Mouse (Mus musculus) heart, embryonic 15.5 days (tissue): ENCODE results near the gene Aldh1l1. TPM values are rescaled to one million over a fixed set of nuclear protein-coding genes. Genes with fewer than 3 reads are reported as not detected.

Experiments used
- ATAC-seq: fragments of 200-750 bp; cut with Nextera tagmentation; replicated peaks from 2 replicates; pipeline ENCODE4 v1.8.0; 2017; ENCODE audit warnings: low read depth, moderate TSS enrichment; ENCODE audit not compliant: insufficient number of reproducible peaks, insufficient read depth, low FRiP score
- H3K27ac ChIP-seq: fragments of 300-500 bp; sonication (generic); 2 replicates; pipeline ENCODE4 v1.5.1; 2015; ENCODE audit warnings: mild to moderate bottlenecking, inconsistent platforms
- H3K27me3 ChIP-seq: fragments of 300-500 bp; sonication (generic); 2 replicates; pipeline ENCODE4 v1.6.1; 2015; ENCODE audit warnings: inconsistent platforms
- H3K36me3 ChIP-seq: fragments of 300-500 bp; sonication (generic); 2 replicates; pipeline ENCODE4 v1.6.1; 2015; ENCODE audit warnings: mild to moderate bottlenecking, inconsistent platforms
- H3K4me1 ChIP-seq: fragments of 300-500 bp; sonication (generic); replicated peaks from 2 replicates; pipeline ENCODE4 v1.6.1; 2015; ENCODE audit warnings: inconsistent platforms
- H3K4me2 ChIP-seq: fragments of 300-500 bp; sonication (generic); 2 replicates; pipeline ENCODE4 v1.6.1; 2015; ENCODE audit warnings: inconsistent platforms, mild to moderate bottlenecking, moderate library complexity
- H3K4me3 ChIP-seq: fragments of 300-500 bp; sonication (generic); 2 replicates; pipeline ENCODE4 v1.5.1; 2015; ENCODE audit warnings: mild to moderate bottlenecking, inconsistent platforms
- H3K9ac ChIP-seq: fragments of 300-500 bp; sonication (generic); 2 replicates; pipeline ENCODE4 v1.6.1; 2015; ENCODE audit warnings: mild to moderate bottlenecking, inconsistent platforms
- H3K9me3 ChIP-seq: fragments of 300-500 bp; sonication (generic); replicated peaks from 2 replicates; pipeline ENCODE4 v1.6.1; 2016; ENCODE audit warnings: inconsistent platforms
- WGBS: fragments of 180-500 bp; shearing (Covaris S2); methylation state at CpG from one replicate; pipeline ENCODE4 v1.1.7; 2015; ENCODE audit warnings: mixed read lengths; 5-methylcytosine and 5-hydroxymethylcytosine counted together
- polyA plus RNA-seq: library from polyadenylated mRNA; unstranded; fragments of >200 nt; fragmentation: Nextera tagmentation; extraction: Ambion mirVana; gene quantifications from 2 replicates; pipeline ENCODE4 v1.2.1, GENCODE M21; 2015

Gene Aldh1l1
- 1.8 and 3.6 TPM in 2 replicates for polyA plus RNA-seq

DNA sequence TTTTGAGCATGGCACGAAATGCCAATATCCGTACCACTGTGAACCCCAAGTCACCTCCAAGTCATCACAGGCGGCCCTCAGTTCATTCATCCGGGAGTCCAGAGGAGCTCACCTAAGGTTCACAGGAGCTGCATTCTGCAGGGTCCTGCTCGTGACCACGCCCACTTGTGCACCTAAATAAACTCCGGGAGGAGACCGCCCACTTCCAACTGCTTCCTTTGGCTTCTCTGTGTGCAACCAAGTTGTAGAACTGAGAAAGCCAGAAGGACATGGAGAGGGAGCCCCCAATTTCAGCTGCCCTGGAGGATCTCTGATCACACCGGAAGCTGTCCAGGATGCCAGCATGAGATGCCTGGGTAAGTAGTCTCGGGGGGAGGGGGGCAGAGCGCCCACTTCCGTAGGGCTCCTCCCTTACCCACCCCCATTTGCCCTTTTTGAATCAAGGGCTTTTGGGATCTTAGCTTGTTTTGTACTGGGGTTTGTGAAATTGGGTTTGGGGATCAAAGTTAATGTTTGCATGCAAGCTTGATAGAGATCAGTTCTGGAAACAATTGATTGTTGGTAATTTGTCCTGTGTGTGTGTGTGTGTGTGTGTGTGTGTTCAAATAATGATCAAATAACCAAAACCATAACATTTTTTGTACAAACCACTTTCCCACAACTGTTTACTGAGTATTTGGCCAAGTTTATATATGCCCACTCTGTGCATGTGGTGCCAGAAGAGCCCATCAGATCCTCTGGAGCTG, at the start of gene Aldh1l1:
TSS of gene Aldh1l1 (plus strand) at position 252 of the 746 bp plus-strand sequence.
- no peaks in the 10 kb centered on the region for H3K9me3 ChIP-seq
- no peaks in the 10 kb centered on the region for H3K27me3 ChIP-seq
- H3K4me1 ChIP-seq: no peaks in the 10 kb centered on the region
- no peaks in the 10 kb centered on the region for H3K36me3 ChIP-seq
- no peak for ATAC-seq
- no peak within 1 kb of the TSS for H3K4me3 ChIP-seq
- H3K27ac ChIP-seq: no peak within 1 kb of the TSS
- H3K4me2 ChIP-seq: no peak within 1 kb of the TSS
- 79% methylated on average over 12 of the region's 12 CpGs for WGBS
- no peak within 1 kb of the TSS for H3K9ac ChIP-seq

DNA sequence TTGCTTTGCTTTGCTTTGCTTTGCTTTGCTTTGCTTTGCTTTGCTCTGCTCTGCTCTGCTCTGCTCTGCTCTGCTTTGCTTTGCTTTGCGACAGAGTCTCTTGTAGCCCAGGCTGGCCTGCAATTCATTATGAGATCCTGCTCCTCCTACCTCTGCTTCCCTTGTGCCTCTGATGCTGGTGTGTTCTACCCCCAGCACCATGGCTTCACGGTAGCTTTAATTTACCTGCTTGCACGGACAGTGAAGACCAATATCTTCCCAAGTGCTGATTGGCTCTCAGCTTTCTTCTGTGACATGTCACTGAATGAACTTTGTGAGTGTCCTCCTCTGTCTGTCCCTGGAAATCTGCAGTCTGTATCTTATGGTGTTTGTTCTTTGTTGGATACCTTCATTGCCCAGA, 49.2 kb upstream of the Aldh1l1 start:
- H3K4me3 ChIP-seq: no peak overlapping the region

DNA sequence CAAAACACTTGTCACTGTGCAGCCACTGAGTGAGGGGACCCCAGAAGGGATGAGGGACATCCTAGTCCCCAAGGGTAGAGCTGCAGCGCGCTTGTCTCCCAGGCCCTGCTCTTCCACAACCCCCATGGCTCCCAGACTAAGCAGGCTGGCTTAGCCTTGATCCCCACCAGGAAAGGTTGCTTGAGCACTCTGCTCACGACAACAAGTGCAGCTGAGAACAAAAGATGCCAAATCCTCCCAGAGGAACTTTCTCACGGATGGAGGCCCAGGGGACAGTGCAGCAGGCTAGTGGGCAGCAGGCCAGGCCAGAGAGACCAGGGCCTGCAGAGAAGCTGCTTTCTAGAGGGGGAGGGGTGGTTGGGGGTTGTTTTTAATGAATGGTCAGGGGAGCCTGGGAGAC, 39.3 kb upstream of the Aldh1l1 start:
- peaks cover 9% of the 10 kb centered on the region for H3K4me1 ChIP-seq
- no peak overlapping the region for H3K9ac ChIP-seq
- no peak for ATAC-seq
- no peaks in the 10 kb centered on the region for H3K36me3 ChIP-seq
- no peak overlapping the region for H3K4me3 ChIP-seq
- H3K27ac ChIP-seq: no peak overlapping the region
- H3K27me3 ChIP-seq: 0 out of 2 replicates have a peak, but pooled peaks cover 4% of the 10 kb centered on the region
- H3K9me3 ChIP-seq: no peaks in the 10 kb centered on the region
- H3K4me2 ChIP-seq: no peak overlapping the region
- WGBS: 52% methylated on average over 4 of the region's 4 CpGs

More for the DNA sequence above, 49.2 kb upstream of the Aldh1l1 start:
- no peak for ATAC-seq
- no peak overlapping the region for H3K27ac ChIP-seq
- no peaks in the 10 kb centered on the region for H3K36me3 ChIP-seq
- H3K4me1 ChIP-seq: no peaks in the 10 kb centered on the region
- WGBS: 85% methylated on average over 3 of the region's 3 CpGs
- H3K9ac ChIP-seq: no peak overlapping the region
- H3K4me2 ChIP-seq: no peak overlapping the region
- H3K27me3 ChIP-seq: 0 out of 2 replicates have a peak, but pooled peaks cover 5% of the 10 kb centered on the region
- H3K9me3 ChIP-seq: no peaks in the 10 kb centered on the region

DNA sequence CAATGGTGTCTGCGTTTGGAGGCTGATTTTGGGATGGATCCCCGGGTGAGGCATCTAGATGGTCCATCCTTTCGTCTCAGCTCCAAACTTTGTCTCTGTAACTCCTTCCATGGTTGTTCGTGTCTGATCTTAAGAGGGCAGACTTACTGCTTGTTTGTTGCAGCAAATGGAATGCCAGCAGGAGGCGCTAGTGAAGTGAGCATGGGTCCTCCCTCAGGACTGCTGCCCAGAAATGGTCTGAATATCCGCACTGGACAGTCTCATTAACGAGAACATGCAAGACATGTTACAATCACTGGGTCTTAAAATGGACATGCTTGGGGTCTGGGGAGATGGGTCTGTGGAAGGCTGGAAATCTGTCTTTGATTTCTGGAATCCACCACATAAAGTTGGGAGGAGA, 36.0 kb upstream of the Aldh1l1 start:
- H3K36me3 ChIP-seq: no peaks in the 10 kb centered on the region
- no peak overlapping the region for H3K9ac ChIP-seq
- peaks cover 9% of the 10 kb centered on the region for H3K4me1 ChIP-seq
- H3K4me2 ChIP-seq: no peak overlapping the region
- no peak overlapping the region for H3K27ac ChIP-seq
- H3K9me3 ChIP-seq: no peaks in the 10 kb centered on the region
- H3K4me3 ChIP-seq: no peak overlapping the region
- 0 out of 2 replicates have a peak, but pooled peaks cover 4% of the 10 kb centered on the region for H3K27me3 ChIP-seq
- WGBS: 18% methylated on average over 7 of the region's 7 CpGs
- ATAC-seq: 0 out of 2 replicates have a peak, but pooled peaks have one; percentile 47

DNA sequence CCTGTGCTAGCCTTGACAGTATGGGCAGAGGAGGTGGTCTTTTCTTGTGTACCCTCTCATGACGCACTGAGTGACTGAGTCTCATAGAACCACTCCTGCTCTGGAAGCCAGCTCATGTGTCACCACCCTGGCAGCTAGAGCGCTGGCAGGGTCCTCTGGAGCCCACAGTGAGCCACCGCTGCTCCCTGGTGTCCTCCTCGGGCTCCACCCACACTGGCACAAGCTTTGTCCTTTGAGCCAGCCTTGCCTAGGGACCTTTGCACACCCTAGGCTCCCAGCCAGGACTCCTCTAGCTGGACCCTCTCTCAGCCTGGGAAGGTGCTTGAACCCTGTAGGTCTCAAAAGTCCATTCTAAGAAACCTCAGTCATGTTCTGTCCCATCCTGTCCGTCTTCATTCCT, 35.5 kb upstream of the Aldh1l1 start:
- ATAC-seq: peak; percentile 54; the same call in 1 of the 2 replicates
- 0 out of 2 replicates have a peak, but pooled peaks cover 4% of the 10 kb centered on the region for H3K27me3 ChIP-seq
- H3K9me3 ChIP-seq: no peaks in the 10 kb centered on the region
- 62% methylated on average over 5 of the region's 5 CpGs for WGBS
- peaks cover 9% of the 10 kb centered on the region for H3K4me1 ChIP-seq
- no peaks in the 10 kb centered on the region for H3K36me3 ChIP-seq
- H3K4me2 ChIP-seq: no peak overlapping the region
- 0 out of 2 replicates have a peak overlapping the region, but pooled peaks have one; percentile 14 for H3K27ac ChIP-seq
- no peak overlapping the region for H3K9ac ChIP-seq
- H3K4me3 ChIP-seq: no peak overlapping the region

DNA sequence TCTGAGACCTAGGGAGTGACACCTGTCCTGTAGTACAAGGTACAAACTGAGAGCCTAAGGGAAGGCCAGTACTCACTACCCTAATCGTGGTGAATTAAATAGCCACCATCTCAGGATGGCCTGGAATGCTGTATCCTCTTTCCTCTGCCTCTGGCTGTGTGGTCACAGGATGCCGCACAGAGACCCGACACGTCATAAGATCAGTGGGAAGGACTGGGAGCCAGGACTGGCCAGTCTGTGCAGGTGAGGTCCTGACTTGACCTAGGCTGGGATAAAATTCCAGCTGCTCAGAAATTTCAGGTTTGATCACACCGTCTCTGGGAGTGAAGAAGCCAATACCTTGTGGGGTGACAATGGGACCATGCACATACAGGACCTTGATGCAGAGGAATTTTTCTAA, 34.7 kb upstream of the Aldh1l1 start:
- no peak overlapping the region for H3K27ac ChIP-seq
- ATAC-seq: no peak
- no peak overlapping the region for H3K4me2 ChIP-seq
- H3K9me3 ChIP-seq: no peaks in the 10 kb centered on the region
- H3K4me1 ChIP-seq: peaks cover 9% of the 10 kb centered on the region
- 0 out of 2 replicates have a peak, but pooled peaks cover 4% of the 10 kb centered on the region for H3K27me3 ChIP-seq
- no peaks in the 10 kb centered on the region for H3K36me3 ChIP-seq
- WGBS: 83% methylated on average over 5 of the region's 5 CpGs
- no peak overlapping the region for H3K9ac ChIP-seq
- H3K4me3 ChIP-seq: no peak overlapping the region

DNA sequence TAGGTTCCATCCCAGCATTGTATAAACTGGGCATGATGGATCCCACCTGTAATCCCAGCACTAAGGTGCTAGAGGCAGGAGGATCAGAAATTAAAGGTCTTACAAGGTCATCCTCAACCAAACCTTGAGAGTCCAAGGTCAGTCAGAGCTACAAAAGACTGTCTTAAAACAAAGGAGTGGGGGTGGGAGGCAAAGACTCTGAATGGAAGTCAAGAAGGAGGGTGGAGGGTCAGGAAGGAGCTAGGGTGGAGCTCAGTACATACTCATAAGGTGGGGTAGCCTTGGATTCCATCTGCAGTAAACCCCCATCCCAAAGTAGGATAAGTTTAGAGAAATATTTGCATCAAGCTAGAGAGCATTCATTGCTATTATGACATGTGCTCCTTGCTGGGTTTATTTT, 33.6 kb upstream of the Aldh1l1 start:
- H3K27ac ChIP-seq: no peak overlapping the region
- no peak overlapping the region for H3K9ac ChIP-seq
- H3K9me3 ChIP-seq: no peaks in the 10 kb centered on the region
- no peaks in the 10 kb centered on the region for H3K36me3 ChIP-seq
- H3K4me3 ChIP-seq: no peak overlapping the region
- ATAC-seq: no peak
- H3K27me3 ChIP-seq: 0 out of 2 replicates have a peak, but pooled peaks cover 4% of the 10 kb centered on the region
- H3K4me1 ChIP-seq: peaks cover 9% of the 10 kb centered on the region
- H3K4me2 ChIP-seq: no peak overlapping the region

DNA sequence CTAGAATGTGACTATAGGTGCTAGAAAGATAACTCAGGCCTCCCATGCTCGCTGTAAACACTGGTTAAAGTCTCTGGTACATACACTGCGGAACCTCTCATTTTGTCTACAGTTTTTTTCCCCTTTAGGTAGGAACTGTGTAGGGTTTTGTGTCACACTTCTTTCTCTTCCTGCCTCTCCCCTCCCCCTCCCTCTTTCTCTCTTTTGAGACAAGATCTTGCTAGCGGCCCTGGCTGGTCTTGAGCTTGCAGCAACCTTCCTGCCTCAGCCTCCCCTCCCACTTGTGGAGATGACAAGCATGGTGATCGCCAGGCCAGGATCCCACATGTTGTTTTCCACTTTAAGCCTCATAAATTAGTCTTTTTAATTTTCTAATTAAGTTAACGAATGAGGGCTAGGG, 32.5 kb upstream of the Aldh1l1 start:
- Histone ChIP-seq H3K9ac (no peak overlapping the region), H3K9me3 (no peaks in the 10 kb centered on the region), H3K4me1 (peaks cover 9% of the 10 kb centered on the region), H3K4me3 (no peak overlapping the region), H3K27me3 (no peaks in the 10 kb centered on the region), H3K4me2 (no peak overlapping the region), H3K36me3 (no peaks in the 10 kb centered on the region), H3K27ac (no peak overlapping the region)
- ATAC-seq: no peak
- WGBS: 83% methylated on average over 5 of the region's 5 CpGs

DNA sequence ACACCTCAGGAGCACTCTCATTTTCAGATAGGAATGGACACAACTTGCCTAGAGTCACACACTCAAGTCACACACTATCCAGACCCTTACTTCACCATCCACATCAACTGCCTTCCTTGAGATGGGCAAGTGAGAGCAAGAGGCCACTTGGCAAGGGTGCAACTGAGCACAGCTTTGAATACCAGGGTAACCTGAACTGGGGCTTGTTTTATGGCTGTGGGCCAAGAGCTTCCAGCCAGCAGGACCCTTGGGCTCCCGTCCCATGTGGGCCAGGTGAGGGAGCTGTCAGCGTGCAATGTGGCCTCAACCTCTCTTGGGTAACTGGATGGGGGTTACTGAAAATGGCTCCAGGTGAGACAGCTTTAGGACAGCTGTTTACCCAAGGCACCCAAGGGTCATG, 28.8 kb upstream of the Aldh1l1 start:
- peaks cover 6% of the 10 kb centered on the region; the same call in 1 of the 2 replicates for H3K4me1 ChIP-seq
- no peak overlapping the region for H3K4me2 ChIP-seq
- no peak overlapping the region for H3K9ac ChIP-seq
- no peak for ATAC-seq
- no peaks in the 10 kb centered on the region for H3K9me3 ChIP-seq
- H3K27ac ChIP-seq: no peak overlapping the region
- no peaks in the 10 kb centered on the region for H3K36me3 ChIP-seq
- peaks cover 26% of the 10 kb centered on the region for H3K27me3 ChIP-seq
- H3K4me3 ChIP-seq: no peak overlapping the region
- WGBS: 69% methylated on average over 2 of the region's 2 CpGs

DNA sequence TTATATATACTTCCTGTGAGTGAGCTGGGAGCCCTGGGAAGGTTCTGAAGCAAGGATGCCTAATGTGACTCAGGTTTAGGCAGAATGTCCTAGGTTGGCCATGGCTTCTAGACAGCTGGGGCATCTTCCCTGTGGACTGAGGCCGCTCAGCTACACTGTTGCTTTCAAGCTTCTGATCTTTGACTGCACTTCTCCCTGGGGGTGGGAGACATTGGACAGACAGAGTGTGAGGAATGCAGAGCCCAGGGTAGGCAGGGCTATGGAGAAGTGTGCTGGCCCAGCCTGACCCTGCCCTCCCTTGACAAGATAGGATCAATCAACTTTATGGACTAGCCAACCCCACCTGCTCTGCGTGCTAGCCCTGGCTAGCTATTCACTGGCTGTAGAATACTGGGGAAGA, 25.0 kb upstream of the Aldh1l1 start:
- Histone ChIP-seq H3K9ac (no peak overlapping the region), H3K27me3 (peaks cover 26% of the 10 kb centered on the region), H3K4me3 (no peak overlapping the region), H3K36me3 (no peaks in the 10 kb centered on the region), H3K4me1 (peaks cover 25% of the 10 kb centered on the region), H3K27ac (no peak overlapping the region), H3K9me3 (no peaks in the 10 kb centered on the region), H3K4me2 (no peak overlapping the region)
- 68% methylated on average over 2 of the region's 2 CpGs for WGBS
- ATAC-seq: no peak

DNA sequence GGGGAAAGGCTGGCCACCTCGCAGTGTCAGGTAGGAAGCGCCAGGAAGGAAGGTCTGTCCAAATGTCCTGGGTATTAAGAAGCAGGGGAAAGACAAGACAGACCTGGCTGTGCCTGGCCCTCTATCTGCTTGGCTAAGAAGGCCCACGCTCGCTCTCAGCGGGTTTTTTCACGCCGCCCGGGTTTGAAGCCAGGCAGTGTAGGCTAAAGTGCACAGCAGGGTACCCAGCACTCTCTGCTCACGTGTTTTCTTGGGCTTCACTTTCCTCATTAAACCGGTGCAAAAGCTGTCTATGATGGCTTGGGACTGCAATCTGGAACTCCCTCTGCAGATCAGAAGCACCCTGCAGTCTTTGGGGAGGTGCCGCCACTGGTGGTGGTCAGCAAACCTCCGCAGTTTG, 24.5 kb upstream of the Aldh1l1 start:
- Histone ChIP-seq H3K36me3 (peaks cover 4% of the 10 kb centered on the region; the same call in 1 of the 2 replicates), H3K27ac (0 out of 2 replicates have a peak overlapping the region, but pooled peaks have one; percentile 91), H3K4me2 (peak overlapping the region; percentile 98), H3K27me3 (peaks cover 26% of the 10 kb centered on the region), H3K4me1 (peaks cover 27% of the 10 kb centered on the region), H3K9me3 (no peaks in the 10 kb centered on the region), H3K9ac (peak overlapping the region; percentile 91), H3K4me3 (peak overlapping the region; percentile 83)
- 30% methylated on average over 12 of the region's 12 CpGs for WGBS
- ATAC-seq: no peak
